Mouse (Mus musculus) intestine, embryonic 14.5 days (tissue): ENCODE measurements around the gene Sephs2. TPM values are rescaled to one million over a fixed set of nuclear protein-coding genes. Genes with fewer than 3 reads are reported as not detected.
A peak's percentile ranks its signal among the peaks of the same experiment; 100 is the strongest.

Experiments used
- ATAC-seq: fragments of 200-750 bp; cut with Nextera tagmentation; replicated peaks from 2 replicates; pipeline ENCODE4 v1.8.0; 2017; ENCODE audit warnings: low read depth, moderate number of reproducible peaks, moderate TSS enrichment, moderate library complexity; ENCODE audit not compliant: low FRiP score, low TSS enrichment
- DNase-seq: peaks from one replicate; pipeline ENCODE4 v3.0.0-alpha.2; 2018; ENCODE audit warnings: low spot score
- H3K27ac ChIP-seq: fragments of 300-500 bp; sonication (generic); 2 replicates; pipeline ENCODE4 v1.5.1; 2014; ENCODE audit warnings: low read depth, mild to moderate bottlenecking, control low read depth
- H3K27me3 ChIP-seq: fragments of 300-500 bp; sonication (generic); replicated peaks from 2 replicates; pipeline ENCODE4 v1.6.1; 2014; ENCODE audit warnings: low read length, control low read depth; ENCODE audit not compliant: control insufficient read depth, insufficient read depth
- H3K36me3 ChIP-seq: fragments of 300-500 bp; sonication (generic); 2 replicates; pipeline ENCODE4 v1.6.1; 2014; ENCODE audit warnings: low read length, control low read depth; ENCODE audit not compliant: control insufficient read depth, insufficient read depth
- H3K4me1 ChIP-seq: fragments of 300-500 bp; sonication (generic); replicated peaks from 2 replicates; pipeline ENCODE4 v1.6.1; 2014; ENCODE audit warnings: low read length, control low read depth, mixed read lengths; ENCODE audit not compliant: control insufficient read depth, insufficient read depth
- H3K4me2 ChIP-seq: fragments of 300-500 bp; sonication (generic); 2 replicates; pipeline ENCODE4 v1.6.1; 2014; ENCODE audit warnings: low read length
- H3K4me3 ChIP-seq: fragments of 300-500 bp; sonication (generic); 2 replicates; pipeline ENCODE4 v1.5.1; 2014; ENCODE audit warnings: low read depth, low read length, control low read depth, mixed read lengths
- H3K9ac ChIP-seq: fragments of 300-500 bp; sonication (generic); 2 replicates; pipeline ENCODE4 v1.6.1; 2014; ENCODE audit warnings: mild to moderate bottlenecking, low read length
- H3K9me3 ChIP-seq: fragments of 300-500 bp; sonication (generic); 2 replicates; pipeline ENCODE4 v1.6.1; 2016; ENCODE audit warnings: low read length, control low read depth; ENCODE audit not compliant: control insufficient read depth
- WGBS: fragments of 180-500 bp; shearing (Covaris S2); extraction: QIAGEN DNeasy Blood & Tissue Kit; methylation state at CpG from one replicate; pipeline ENCODE4 v1.1.7; 2014; 5-methylcytosine and 5-hydroxymethylcytosine counted together
- polyA plus RNA-seq: library from polyadenylated mRNA; unstranded; fragments of >200 nt; fragmentation: Nextera tagmentation; extraction: Ambion mirVana; gene quantifications from 2 replicates; pipeline ENCODE4 v1.2.1, GENCODE M21; 2014

Sephs2 gene
- polyA plus RNA-seq, result 153 and 183 TPM in 2 replicates

- 3% methylated on average over 39 of the region's 39 CpGs for WGBS
- peak; percentile 99 for DNase-seq
- H3K9me3 ChIP-seq, result no peaks in the 10 kb centered on the region
- ATAC-seq, result peak; percentile 87
- peaks cover 14% of the 10 kb centered on the region for H3K4me1 ChIP-seq
- H3K9ac ChIP-seq, result peak within 1 kb of the TSS; percentile 95
- H3K4me3 ChIP-seq, result peak within 1 kb of the TSS; percentile 90
- no peaks in the 10 kb centered on the region for H3K27me3 ChIP-seq
- peak within 1 kb of the TSS; percentile 91 for H3K27ac ChIP-seq
- peak within 1 kb of the TSS; percentile 83 for H3K4me2 ChIP-seq
- peaks cover 22% of the 10 kb centered on the region for H3K36me3 ChIP-seq
Observed at GRCm38 (mm10) chr7:127273925-127274789, at the start of gene Sephs2. Sephs2 (minus strand) TSS chr7:127274055.

GRCm38 (mm10) chr7:127322085-127322484 lies 48.2 kb upstream of the Sephs2 start:
- no peak overlapping the region for H3K4me2 ChIP-seq
- no peaks in the 10 kb centered on the region for H3K4me1 ChIP-seq
- no peaks in the 10 kb centered on the region for H3K36me3 ChIP-seq
- H3K9me3 ChIP-seq, result no peaks in the 10 kb centered on the region
- H3K4me3 ChIP-seq, result no peak overlapping the region
- 30% methylated on average over 5 of the region's 5 CpGs for WGBS
- DNase-seq (no peak), ATAC-seq (no peak)
- H3K27ac ChIP-seq, result no peak overlapping the region
- H3K9ac ChIP-seq, result no peak overlapping the region
- H3K27me3 ChIP-seq, result no peaks in the 10 kb centered on the region

GRCm38 (mm10) chr7:127321106-127321505 lies 47.3 kb upstream of the Sephs2 start:
- Histone ChIP-seq H3K36me3 (no peaks in the 10 kb centered on the region), H3K4me1 (no peaks in the 10 kb centered on the region), H3K4me3 (no peak overlapping the region), H3K9ac (no peak overlapping the region), H3K27me3 (no peaks in the 10 kb centered on the region), H3K4me2 (no peak overlapping the region), H3K27ac (no peak overlapping the region), H3K9me3 (no peaks in the 10 kb centered on the region)
- DNase-seq, result no peak
- WGBS, result 71% methylated on average over 4 of the region's 4 CpGs
- ATAC-seq, result no peak

GRCm38 (mm10) chr7:127313912-127314311 lies 40.1 kb upstream of the Sephs2 start:
- DNase-seq (no peak), ATAC-seq (no peak)
- H3K9ac ChIP-seq, result no peak overlapping the region
- H3K27ac ChIP-seq, result no peak overlapping the region
- no peak overlapping the region for H3K4me2 ChIP-seq
- no peaks in the 10 kb centered on the region for H3K4me1 ChIP-seq
- H3K9me3 ChIP-seq, result no peaks in the 10 kb centered on the region
- 47% methylated on average over 8 of the region's 8 CpGs for WGBS
- no peak overlapping the region for H3K4me3 ChIP-seq
- H3K36me3 ChIP-seq, result no peaks in the 10 kb centered on the region
- H3K27me3 ChIP-seq, result no peaks in the 10 kb centered on the region

GRCm38 (mm10) chr7:127309951-127310350 lies 36.1 kb upstream of the Sephs2 start:
- WGBS, result 57% methylated on average over 12 of the region's 12 CpGs
- Histone ChIP-seq H3K9ac (no peak overlapping the region), H3K4me3 (no peak overlapping the region), H3K4me1 (no peaks in the 10 kb centered on the region), H3K4me2 (no peak overlapping the region), H3K27ac (no peak overlapping the region), H3K9me3 (no peaks in the 10 kb centered on the region), H3K36me3 (no peaks in the 10 kb centered on the region), H3K27me3 (no peaks in the 10 kb centered on the region)
- DNase-seq, result no peak
- no peak for ATAC-seq

- Histone ChIP-seq H3K9ac (no peak overlapping the region), H3K4me1 (no peaks in the 10 kb centered on the region), H3K27ac (no peak overlapping the region), H3K9me3 (no peaks in the 10 kb centered on the region), H3K36me3 (no peaks in the 10 kb centered on the region), H3K4me3 (no peak overlapping the region), H3K27me3 (no peaks in the 10 kb centered on the region), H3K4me2 (no peak overlapping the region)
- peak; percentile 69 for DNase-seq
- ATAC-seq, result no peak; the same call in 1 of the 2 replicates
- 69% methylated on average over 4 of the region's 4 CpGs for WGBS
Observed at GRCm38 (mm10) chr7:127308887-127309286, 35.0 kb upstream of the Sephs2 start.

GRCm38 (mm10) chr7:127308431-127308830 lies 34.6 kb upstream of the Sephs2 start:
- 77% methylated on average over 2 of the region's 2 CpGs for WGBS
- Histone ChIP-seq H3K4me1 (no peaks in the 10 kb centered on the region), H3K27ac (no peak overlapping the region), H3K9me3 (no peaks in the 10 kb centered on the region), H3K4me2 (no peak overlapping the region), H3K4me3 (no peak overlapping the region), H3K27me3 (no peaks in the 10 kb centered on the region), H3K36me3 (no peaks in the 10 kb centered on the region), H3K9ac (no peak overlapping the region)
- ATAC-seq (no peak), DNase-seq (no peak)

- ATAC-seq, result no peak
- DNase-seq, result no peak
- H3K4me1 ChIP-seq, result no peaks in the 10 kb centered on the region
- no peak overlapping the region for H3K9ac ChIP-seq
- no peak overlapping the region for H3K4me2 ChIP-seq
- WGBS, result 95% methylated on average over 5 of the region's 5 CpGs
- H3K9me3 ChIP-seq, result no peaks in the 10 kb centered on the region
- no peaks in the 10 kb centered on the region for H3K27me3 ChIP-seq
- no peak overlapping the region for H3K27ac ChIP-seq
- H3K36me3 ChIP-seq, result no peaks in the 10 kb centered on the region
- H3K4me3 ChIP-seq, result no peak overlapping the region
Observed at GRCm38 (mm10) chr7:127297586-127298193, 23.8 kb upstream of the Sephs2 start.
